Mouse (Mus musculus) forebrain, postnatal 0 days (tissue): ENCODE data around the gene Tmprss4. TPM values are rescaled to one million over a fixed set of nuclear protein-coding genes. Genes with fewer than 3 reads are reported as not detected.
A peak's percentile ranks its signal among the peaks of the same experiment; 100 is the strongest.

Experiments
- ATAC-seq: fragments of 200-750 bp; cut with Nextera tagmentation; 2 replicates; pipeline ENCODE4 v1.8.0; 2017; ENCODE audit warnings: mild to moderate bottlenecking, moderate library complexity
- DNase-seq: peaks from one replicate; pipeline ENCODE4 v3.0.0-alpha.2; 2015
- H3K27ac ChIP-seq: fragments of 300-500 bp; sonication (generic); 2 replicates; pipeline ENCODE4 v1.5.1; 2014; ENCODE audit warnings: low read depth, mild to moderate bottlenecking, antibody characterized with exemption, low read length, moderate library complexity, mixed read lengths
- H3K27me3 ChIP-seq: fragments of 300-500 bp; sonication (generic); 2 replicates; pipeline ENCODE4 v1.6.1; 2014; ENCODE audit warnings: mild to moderate bottlenecking, low read length, mixed read lengths; ENCODE audit not compliant: insufficient read depth
- H3K36me3 ChIP-seq: fragments of 300-500 bp; sonication (generic); 2 replicates; pipeline ENCODE4 v1.6.1; 2014; ENCODE audit warnings: mild to moderate bottlenecking, moderate library complexity; ENCODE audit not compliant: insufficient read depth
- H3K4me1 ChIP-seq: fragments of 300-500 bp; sonication (generic); 2 replicates; pipeline ENCODE4 v1.6.1; 2014; ENCODE audit warnings: antibody characterized with exemption; ENCODE audit not compliant: insufficient read depth
- H3K4me2 ChIP-seq: fragments of 300-500 bp; sonication (generic); 2 replicates; pipeline ENCODE4 v1.6.1; 2014; ENCODE audit warnings: low read depth, mild to moderate bottlenecking, moderate library complexity
- H3K4me3 ChIP-seq: fragments of 300-500 bp; sonication (generic); 2 replicates; pipeline ENCODE4 v1.5.1; 2014; ENCODE audit warnings: low read depth, low read length, mixed read lengths
- H3K9ac ChIP-seq: fragments of 300-500 bp; sonication (generic); 2 replicates; pipeline ENCODE4 v1.6.1; 2014; ENCODE audit warnings: mild to moderate bottlenecking
- H3K9me3 ChIP-seq: fragments of 300-500 bp; sonication (generic); 2 replicates; pipeline ENCODE4 v1.6.1; 2016; ENCODE audit warnings: low read length
- CTCF ChIP-seq: sonication (generic); IDR thresholded peaks from 2 replicates; pipeline ENCODE4 v1.5.1; 2016; ENCODE audit warnings: antibody characterized with exemption, control low read depth, low read depth
- WGBS: fragments of 180-500 bp; shearing (Covaris S2); extraction: QIAGEN DNeasy Blood & Tissue Kit; methylation state at CpG from one replicate; pipeline ENCODE4 v1.1.7; 2014; 5-methylcytosine and 5-hydroxymethylcytosine counted together
- polyA plus RNA-seq: library from polyadenylated mRNA; unstranded; fragments of >200 nt; fragmentation: Nextera tagmentation; extraction: Ambion mirVana; gene quantifications from 2 replicates; pipeline ENCODE4 v1.2.1, GENCODE M21; 2015
- total RNA-seq: library from RNA; depleted of rRNA; stranded (reverse); fragments of >200 nt; gene quantifications from 2 replicates; pipeline ENCODE4 v1.2.3, GENCODE M21; 2014

Gene Tmprss4
- total and polyA plus RNA-seq, 2 experiments from 2014 or later = not detected

DNA sequence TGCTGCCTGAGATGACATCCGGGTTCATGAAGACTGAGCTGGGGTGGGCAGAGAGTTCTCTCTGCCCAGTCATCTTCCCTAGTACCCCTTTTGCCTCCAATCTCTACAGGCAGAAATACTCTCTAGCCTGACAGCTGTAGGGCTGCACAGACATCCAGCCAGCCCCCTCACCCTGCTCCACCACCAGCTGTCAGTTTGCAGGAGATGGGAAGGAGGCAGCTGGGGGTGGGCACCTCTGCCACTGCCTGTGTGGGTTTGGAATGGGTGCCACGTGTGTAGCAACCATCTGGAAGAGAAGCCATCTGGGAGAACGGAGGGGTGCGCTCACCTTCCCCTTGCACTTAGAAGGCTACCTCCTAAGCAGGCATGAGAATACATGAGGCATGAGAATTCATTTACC is 18.6 kb downstream of the Tmprss4 start:
- Histone ChIP-seq H3K27ac (no peak overlapping the region), H3K36me3 (no peaks in the 10 kb centered on the region), H3K4me3 (no peak overlapping the region), H3K27me3 (no peaks in the 10 kb centered on the region), H3K9ac (no peak overlapping the region), H3K4me2 (no peak overlapping the region), H3K9me3 (no peaks in the 10 kb centered on the region), H3K4me1 (no peaks in the 10 kb centered on the region)
- ATAC-seq (peak; percentile 34; the same call in 1 of the 2 replicates), DNase-seq (peak; percentile 7)
- WGBS = 69% methylated on average over 4 of the region's 4 CpGs
- no peak for TF ChIP-seq CTCF

DNA sequence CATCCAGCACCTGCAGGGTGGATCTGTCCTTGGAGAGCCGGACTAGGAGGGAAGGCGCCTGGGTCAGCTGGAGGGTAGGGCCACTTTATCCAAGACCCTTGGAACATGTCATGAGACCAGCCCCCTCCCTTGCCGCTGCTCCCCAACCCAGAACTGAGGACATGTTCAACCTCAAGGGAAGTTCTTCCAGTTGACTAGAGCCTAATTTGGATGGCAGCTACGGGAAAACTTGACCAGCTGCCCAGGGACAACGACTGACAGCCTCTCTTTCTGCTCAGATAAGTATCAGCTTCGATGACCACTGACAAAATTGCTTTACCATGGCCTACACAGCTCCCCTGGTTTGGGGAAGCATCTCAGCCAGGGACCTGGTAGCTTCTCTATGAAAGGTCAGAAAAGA is 20.6 kb downstream of the Tmprss4 start:
- Histone ChIP-seq H3K4me3 (no peak overlapping the region), H3K4me2 (no peak overlapping the region), H3K4me1 (no peaks in the 10 kb centered on the region), H3K9me3 (no peaks in the 10 kb centered on the region), H3K27ac (no peak overlapping the region), H3K9ac (no peak overlapping the region), H3K36me3 (no peaks in the 10 kb centered on the region), H3K27me3 (no peaks in the 10 kb centered on the region)
- DNase-seq (no peak), ATAC-seq (no peak)
- TF ChIP-seq CTCF = no peak
- WGBS = 81% methylated on average over 6 of the region's 6 CpGs

DNA sequence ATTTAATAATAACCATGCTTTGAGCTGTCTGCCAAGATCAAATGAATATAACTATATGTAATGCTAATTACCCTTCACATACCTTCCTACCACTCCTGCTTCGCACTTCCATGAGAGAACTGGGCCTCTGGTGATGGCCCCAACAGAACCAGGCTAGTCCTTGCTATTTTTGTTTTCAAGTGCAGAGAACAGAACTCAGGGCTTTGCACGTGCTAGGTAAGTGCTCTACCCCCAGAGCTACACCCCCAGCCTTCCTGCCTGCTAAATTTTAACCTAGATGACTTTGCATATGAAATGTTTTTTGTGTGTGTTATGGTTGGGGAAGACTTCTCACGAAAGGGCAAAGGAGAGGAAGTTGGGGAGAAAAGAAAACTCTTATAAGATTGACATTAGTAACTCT is 21.4 kb downstream of the Tmprss4 start:
- ATAC-seq (no peak), DNase-seq (peak; percentile 3)
- Histone ChIP-seq H3K9ac (no peak overlapping the region), H3K27me3 (no peaks in the 10 kb centered on the region), H3K36me3 (no peaks in the 10 kb centered on the region), H3K4me2 (no peak overlapping the region), H3K4me1 (no peaks in the 10 kb centered on the region), H3K9me3 (no peaks in the 10 kb centered on the region), H3K27ac (no peak overlapping the region), H3K4me3 (no peak overlapping the region)
- 48% methylated on average over 3 of the region's 3 CpGs for WGBS
- TF ChIP-seq CTCF = no peak

DNA sequence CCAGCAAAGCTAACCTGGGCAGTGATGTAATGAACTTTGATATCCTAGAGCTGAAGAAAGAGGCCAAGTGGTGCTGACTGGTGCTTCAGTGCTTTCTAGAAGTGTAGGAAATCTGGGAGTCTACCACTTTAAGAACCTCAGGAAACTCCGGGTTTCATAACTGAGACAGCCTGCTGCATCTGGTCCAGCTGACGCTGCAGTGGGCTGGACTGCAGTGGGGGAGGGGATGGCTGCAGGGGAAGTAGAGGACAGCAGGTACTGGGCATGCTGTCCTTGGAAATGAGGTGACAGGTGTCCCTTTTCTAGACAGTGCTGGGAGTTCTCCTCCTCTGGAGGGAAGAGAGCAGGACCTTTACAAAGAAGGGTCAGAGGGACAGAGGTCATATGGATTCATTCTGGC is 22.1 kb downstream of the Tmprss4 start, which contains the start of gene BC049352:
Gene BC049352, plus strand, starts transcription at position 238 of the 400 bp plus-strand sequence.
- no peak for ATAC-seq
- Histone ChIP-seq H3K4me1 (no peaks in the 10 kb centered on the region), H3K27ac (no peak within 1 kb of the TSS), H3K9me3 (no peaks in the 10 kb centered on the region), H3K4me3 (no peak within 1 kb of the TSS), H3K4me2 (no peak within 1 kb of the TSS), H3K36me3 (no peaks in the 10 kb centered on the region), H3K9ac (no peak within 1 kb of the TSS), H3K27me3 (no peaks in the 10 kb centered on the region)
- TF ChIP-seq CTCF = no peak
- no peak for DNase-seq
- 21% methylated on average over 2 of the region's 2 CpGs for WGBS

DNA sequence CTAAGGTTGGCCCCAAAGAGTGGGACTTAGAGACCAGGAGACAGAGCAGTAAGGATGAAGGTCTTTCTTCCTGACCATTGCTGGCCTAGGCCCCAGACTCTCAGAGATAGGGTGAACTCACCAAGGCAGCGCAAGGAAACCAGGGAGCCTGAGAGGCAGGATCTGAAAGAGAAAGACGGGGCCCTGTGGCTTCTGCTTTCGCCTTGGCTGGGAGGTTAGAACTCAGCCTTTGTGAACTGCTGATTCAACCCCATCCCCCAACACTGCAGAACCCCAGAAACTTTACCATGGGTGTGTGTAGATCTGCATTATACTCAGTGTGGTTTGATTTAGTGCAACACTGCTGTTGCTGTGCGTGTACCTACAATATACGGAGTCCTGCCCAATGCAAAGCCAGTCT is 24.6 kb downstream of the Tmprss4 start:
- no peaks in the 10 kb centered on the region for H3K4me1 ChIP-seq
- H3K4me3 ChIP-seq = no peak overlapping the region
- ATAC-seq = no peak
- H3K27ac ChIP-seq = no peak overlapping the region
- 90% methylated on average over 5 of the region's 5 CpGs for WGBS
- no peak for DNase-seq
- no peaks in the 10 kb centered on the region for H3K9me3 ChIP-seq
- H3K27me3 ChIP-seq = no peaks in the 10 kb centered on the region
- no peak for TF ChIP-seq CTCF
- no peak overlapping the region for H3K4me2 ChIP-seq
- H3K36me3 ChIP-seq = no peaks in the 10 kb centered on the region
- H3K9ac ChIP-seq = no peak overlapping the region

DNA sequence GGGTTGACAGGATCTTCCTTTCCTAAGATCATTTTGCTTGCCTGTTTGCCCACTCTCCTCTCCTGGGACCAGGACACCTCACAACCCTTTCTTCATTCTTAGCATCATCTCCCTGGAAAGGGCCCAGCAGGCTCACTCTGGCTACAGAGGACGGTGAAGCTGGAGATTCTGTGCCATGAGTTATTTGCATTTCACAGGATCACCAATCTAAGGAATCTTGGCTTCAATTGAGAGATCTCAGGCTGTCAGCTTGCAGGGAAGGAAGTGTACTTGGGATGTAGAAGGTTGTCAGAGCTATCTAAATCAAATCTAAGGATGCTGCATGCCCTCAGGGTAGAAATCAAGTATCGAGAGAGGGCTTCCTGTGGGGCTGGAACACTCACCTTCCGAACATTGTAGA is 30.4 kb downstream of the Tmprss4 start:
- WGBS = 70% methylated on average over 3 of the region's 3 CpGs
- H3K4me3 ChIP-seq = no peak overlapping the region
- TF ChIP-seq CTCF = no peak
- H3K27me3 ChIP-seq = no peaks in the 10 kb centered on the region
- H3K9ac ChIP-seq = no peak overlapping the region
- no peak for DNase-seq
- H3K27ac ChIP-seq = no peak overlapping the region
- H3K4me2 ChIP-seq = no peak overlapping the region
- H3K36me3 ChIP-seq = no peaks in the 10 kb centered on the region
- ATAC-seq = no peak
- no peaks in the 10 kb centered on the region for H3K4me1 ChIP-seq
- H3K9me3 ChIP-seq = no peaks in the 10 kb centered on the region

DNA sequence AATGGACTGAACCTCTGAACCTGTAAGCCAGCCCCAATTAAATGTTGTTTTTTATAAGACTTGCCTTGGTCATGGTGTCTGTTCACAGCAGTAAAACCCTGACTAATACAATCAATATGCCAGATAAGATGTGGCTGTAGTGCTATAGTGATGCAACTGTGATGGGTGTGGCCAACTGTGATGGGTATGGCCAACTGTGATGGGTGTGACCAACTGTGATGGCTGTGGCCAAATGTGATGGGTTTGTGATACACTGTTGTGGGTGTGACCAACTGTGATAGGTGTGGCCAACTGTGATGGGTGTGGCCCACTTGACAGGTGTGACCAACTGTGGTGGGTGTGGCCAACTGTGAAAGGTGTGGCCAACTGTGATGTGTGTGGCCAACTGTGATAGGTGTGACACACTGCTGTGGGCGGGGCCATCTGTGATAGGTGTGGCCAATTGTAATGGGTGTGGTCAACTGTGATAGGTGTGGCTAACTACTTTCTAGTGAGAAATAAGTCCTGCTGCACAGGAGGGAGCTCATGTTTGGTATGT is 32.8 kb downstream of the Tmprss4 start:
- ATAC-seq (no peak), DNase-seq (no peak)
- TF ChIP-seq CTCF = no peak
- no peak overlapping the region for H3K27ac ChIP-seq
- no peak overlapping the region for H3K4me3 ChIP-seq
- H3K27me3 ChIP-seq = no peaks in the 10 kb centered on the region
- H3K4me2 ChIP-seq = no peak overlapping the region
- no peaks in the 10 kb centered on the region for H3K4me1 ChIP-seq
- H3K9ac ChIP-seq = no peak overlapping the region
- no peaks in the 10 kb centered on the region for H3K36me3 ChIP-seq
- 86% methylated on average over 1 of the region's 1 CpGs for WGBS
- H3K9me3 ChIP-seq = no peaks in the 10 kb centered on the region
